Mouse (Mus musculus): ENCODE results near the gene Hs3st6.

Hs3st6 gene

GRCm38 (mm10) chr17:24766266-24766875, 13.6 kb downstream of the Hs3st6 start:
- DNase-seq (ENCODE audit: low read depth, low spot score) = no peak

- no peak for DNase-seq (ENCODE audit: low read depth, low spot score)
These were observed 16.4 kb downstream of the Hs3st6 start for GRCm38 (mm10) chr17:24769146-24769545.

- peak; percentile 22 for DNase-seq (ENCODE audit: low read depth, low spot score)
These were observed 20.5 kb downstream of the Hs3st6 start for GRCm38 (mm10) chr17:24773241-24773640.

- DNase-seq (ENCODE audit: low read depth, low spot score) = no peak
These were observed 22.4 kb downstream of the Hs3st6 start for GRCm38 (mm10) chr17:24775173-24775572.

- no peak for DNase-seq (ENCODE audit: low read depth, low spot score)
These were observed 24.3 kb downstream of the Hs3st6 start for GRCm38 (mm10) chr17:24777073-24777472.

- DNase-seq (ENCODE audit: low read depth, low spot score) = no peak
These were observed 28.0 kb downstream of the Hs3st6 start for GRCm38 (mm10) chr17:24780821-24781220.

GRCm38 (mm10) chr17:24792190-24792589, 39.4 kb downstream of the Hs3st6 start:
- no peak for DNase-seq (ENCODE audit: low read depth, low spot score)

GRCm38 (mm10) chr17:24794791-24795190, 42.0 kb downstream of the Hs3st6 start:
- no peak for DNase-seq (ENCODE audit: low read depth, low spot score)

- no peak for DNase-seq (ENCODE audit: low read depth, low spot score)
These were observed 44.2 kb downstream of the Hs3st6 start for GRCm38 (mm10) chr17:24796969-24797368.

GRCm38 (mm10) chr17:24798229-24798628, 45.4 kb downstream of the Hs3st6 start:
- DNase-seq (ENCODE audit: low read depth, low spot score) = no peak

- DNase-seq (ENCODE audit: low read depth, low spot score) = no peak
These were observed 46.7 kb downstream of the Hs3st6 start for GRCm38 (mm10) chr17:24799476-24799875.

GRCm38 (mm10) chr17:24800524-24800923, 47.7 kb downstream of the Hs3st6 start:
- no peak for DNase-seq (ENCODE audit: low read depth, low spot score)

- peak; percentile 76 for DNase-seq (ENCODE audit: low read depth, low spot score)
These were observed 51.5 kb downstream of the Hs3st6 start, which contains the start of gene Meiob for GRCm38 (mm10) chr17:24803952-24804951. TSS of gene Meiob (plus strand) at chr17:24804289.
